Mouse (Mus musculus): Measurements from ENCODE around the gene Olfr1417.

GRCm38 (mm10) chr19:11867837-11868236 is 28.8 kb upstream of the Olfr1417 start:
- TF ChIP-seq POLR2A (IDR thresholded peaks at IDR 0.05; ENCODE audit: borderline replicate concordance, insufficient read depth, low read length), result no peak
- TF ChIP-seq CTCF (IDR thresholded peaks at IDR 0.05; ENCODE audit: borderline replicate concordance, insufficient read depth, low read depth, low read length), result no peak
